In genomic region chr10:82127850-82128401, GRCm38 (mm10) we compare ENCODE assay signal across 7 mouse cellular contexts. TPM values are rescaled to one million over a fixed set of nuclear protein-coding genes. Genes with fewer than 3 reads are reported as not detected.
DNase-seq lines count a peak whose midpoint lies in the region; ATAC-seq and TF ChIP-seq lines count a peak whose summit lies in the region.

Gene AU041133, plus strand, starts transcription at chr10:82128013.

- peak; percentile 89 for DNase-seq in adrenal gland, postnatal 10 days
- DNase-seq in embryonic facial prominence, embryonic 10.5 days (ENCODE audit: low spot score): peak; percentile 91
- DNase-seq in gonadal fat pad, adult 2 months (ENCODE audit: low read depth): peak; percentile 50
- peak; percentile 89 for DNase-seq in left cerebral cortex, postnatal 4 days

- H3K9ac ChIP-seq in intestine, postnatal 0 days (ENCODE audit: low read depth, low read length): peak within 1 kb of the TSS; percentile 64
- H3K9ac ChIP-seq in midbrain, embryonic 12.5 days (replicated peaks): peak within 1 kb of the TSS; percentile 68

- TF ChIP-seq POLR2A in small intestine, adult 2 months (IDR thresholded peaks at IDR 0.05; ENCODE audit: low read depth, low read length): peak; percentile 54

- no peaks in the 10 kb centered on the region for H3K27me3 ChIP-seq in embryonic facial prominence, embryonic 10.5 days (replicated peaks; ENCODE audit: low read depth, poor library complexity, severe bottlenecking)
- H3K27me3 ChIP-seq in intestine, postnatal 0 days (replicated peaks; ENCODE audit: control insufficient read depth, insufficient read depth, low read length): no peaks in the 10 kb centered on the region
- no peaks in the 10 kb centered on the region for H3K27me3 ChIP-seq in midbrain, embryonic 12.5 days
- H3K27me3 ChIP-seq in small intestine, adult 2 months (ENCODE audit: control insufficient read depth, insufficient read depth, low read length): no peaks in the 10 kb centered on the region

- ATAC-seq in intestine, postnatal 0 days: peak; percentile 100
- ATAC-seq in midbrain, embryonic 12.5 days (ENCODE audit: low FRiP score, low read depth): peak; percentile 100

- peaks cover 19% of the 10 kb centered on the region for H3K36me3 ChIP-seq in embryonic facial prominence, embryonic 10.5 days (replicated peaks)
- no peaks in the 10 kb centered on the region for H3K36me3 ChIP-seq in intestine, postnatal 0 days (ENCODE audit: control insufficient read depth, insufficient read depth)
- H3K36me3 ChIP-seq in midbrain, embryonic 12.5 days: peaks cover 9% of the 10 kb centered on the region
- H3K36me3 ChIP-seq in small intestine, adult 2 months (ENCODE audit: control insufficient read depth, insufficient read depth, low read length): no peaks in the 10 kb centered on the region

- H3K27ac ChIP-seq in embryonic facial prominence, embryonic 10.5 days (replicated peaks): peak within 1 kb of the TSS; percentile 87
- peak within 1 kb of the TSS; percentile 82 for H3K27ac ChIP-seq in intestine, postnatal 0 days (ENCODE audit: low read depth, low read length)
- H3K27ac ChIP-seq in midbrain, embryonic 12.5 days (replicated peaks): peak within 1 kb of the TSS; percentile 83
- H3K27ac ChIP-seq in small intestine, adult 2 months (ENCODE audit: insufficient read depth, low read depth, low read length): peak within 1 kb of the TSS; percentile 51

- peak within 1 kb of the TSS; percentile 77 for H3K4me3 ChIP-seq in embryonic facial prominence, embryonic 10.5 days
- H3K4me3 ChIP-seq in intestine, postnatal 0 days (ENCODE audit: low read depth, low read length): peak within 1 kb of the TSS; percentile 85
- peak within 1 kb of the TSS; percentile 70 for H3K4me3 ChIP-seq in midbrain, embryonic 12.5 days
- peak within 1 kb of the TSS; percentile 86 for H3K4me3 ChIP-seq in small intestine, adult 2 months (ENCODE audit: low read depth, low read length)

- intact Hi-C loops in left cerebral cortex, postnatal 4 days (cut with DNase I): loop anchor here (10.0 kb wide), 1 partner anchor 83 kb away; the partner anchor contains the start of gene Zfp873

- peak within 1 kb of the TSS; percentile 83 for H3K4me2 ChIP-seq in intestine, postnatal 0 days (replicated peaks; ENCODE audit: low read depth)
- peak within 1 kb of the TSS; percentile 55 for H3K4me2 ChIP-seq in midbrain, embryonic 12.5 days (replicated peaks)

- no peaks in the 10 kb centered on the region for H3K4me1 ChIP-seq in embryonic facial prominence, embryonic 10.5 days
- no peaks in the 10 kb centered on the region for H3K4me1 ChIP-seq in intestine, postnatal 0 days (replicated peaks; ENCODE audit: control insufficient read depth, insufficient read depth, low read length)
- no peaks in the 10 kb centered on the region; the same call in 1 of the 2 replicates for H3K4me1 ChIP-seq in midbrain, embryonic 12.5 days
- no peaks in the 10 kb centered on the region for H3K4me1 ChIP-seq in small intestine, adult 2 months (ENCODE audit: control insufficient read depth, insufficient read depth, insufficient read length, low read length)

- H3K9me3 ChIP-seq in embryonic facial prominence, embryonic 10.5 days: peaks cover 51% of the 10 kb centered on the region
- peaks cover 13% of the 10 kb centered on the region; the same call in 1 of the 2 replicates for H3K9me3 ChIP-seq in intestine, postnatal 0 days (ENCODE audit: control insufficient read depth)
- H3K9me3 ChIP-seq in midbrain, embryonic 12.5 days: peaks cover 52% of the 10 kb centered on the region

- TF ChIP-seq CTCF in intestine, postnatal 0 days (IDR thresholded peaks at IDR 0.05; ENCODE audit: low read depth): no peak
- TF ChIP-seq CTCF in small intestine, adult 2 months (IDR thresholded peaks at IDR 0.05; ENCODE audit: extremely low read depth, insufficient read length, insufficient replicate concordance, low read depth, low read length): no peak

- WGBS in embryonic facial prominence, embryonic 10.5 days: 2% methylated on average over 41 of the region's 41 CpGs
- 1% methylated on average over 41 of the region's 41 CpGs for WGBS in intestine, postnatal 0 days
- 3% methylated on average over 41 of the region's 41 CpGs for WGBS in midbrain, embryonic 12.5 days
- under 1% methylated on average over 41 of the region's 41 CpGs for WGBS in small intestine, adult 2 months

RNA-seq across cellular contexts. Expression of gene AU041133, which starts in this region (rescaled TPM):
- 1 to 10 TPM; 3.2 to 5.2 TPM for total RNA-seq in adrenal gland, postnatal 10 days (2021)
- polyA plus RNA-seq in embryonic facial prominence, embryonic 10.5 days (2016; fragmentation: Nextera tagmentation; extraction: Ambion mirVana): 4.3 and 4.5 TPM in 2 replicates
- polyA plus RNA-seq in gonadal fat pad, adult 2 months (2012; rRNA removed): 0.55 and 0.72 TPM in 2 replicates
- polyA plus RNA-seq in intestine, postnatal 0 days (2015; fragmentation: Nextera tagmentation; extraction: Ambion mirVana): 3.0 TPM in 2 replicates
- total RNA-seq in left cerebral cortex, postnatal 4 days (2021): 10 to 100 TPM; 15.4 to 17.8 TPM
- polyA plus RNA-seq in midbrain, embryonic 12.5 days (2016; fragmentation: Nextera tagmentation; extraction: Ambion mirVana): 6.2 and 6.3 TPM in 2 replicates
- 0.08 TPM in 1 of 2 replicates, not detected in the other for polyA plus RNA-seq in small intestine, adult 2 months (2012; rRNA removed)

Comparison
In these comparisons a context has a peak if more than half of its experiments do, and no peak if none do; other contexts are left out.
1. Peak in every context shown above with its lines: DNase-seq, ATAC-seq, H3K4me3 ChIP-seq and H3K27ac ChIP-seq.
2. Peak in DNase-seq in gonadal fat pad, adult 2 months; RNA of the gene not detected or under 1 TPM.